Mouse (Mus musculus) forebrain, embryonic 14.5 days (tissue): ENCODE results near the gene Asic2. TPM values are rescaled to one million over a fixed set of nuclear protein-coding genes. Genes with fewer than 3 reads are reported as not detected.

Experiments
- ATAC-seq: fragments of 200-750 bp; cut with Nextera tagmentation; 2 replicates; pipeline ENCODE4 v1.8.0; 2017; ENCODE audit warnings: mild to moderate bottlenecking, moderate library complexity
- DNase-seq: peaks from one replicate; pipeline ENCODE4 v3.0.0-alpha.2; 2015; ENCODE audit warnings: low spot score
- H3K27ac ChIP-seq: fragments of 300-500 bp; sonication (generic); 2 replicates; pipeline ENCODE4 v1.5.1; 2014; ENCODE audit warnings: low read depth, mild to moderate bottlenecking, control low read depth, low read length, moderate library complexity
- H3K27me3 ChIP-seq: fragments of 300-500 bp; sonication (generic); replicated peaks from 2 replicates; pipeline ENCODE4 v1.6.1; 2014; ENCODE audit warnings: low read length, control low read depth, mixed read lengths; ENCODE audit not compliant: control insufficient read depth, insufficient read depth
- H3K36me3 ChIP-seq: fragments of 300-500 bp; sonication (generic); 2 replicates; pipeline ENCODE4 v1.6.1; 2014; ENCODE audit warnings: low read length, control low read depth; ENCODE audit not compliant: control insufficient read depth, insufficient read depth
- H3K4me1 ChIP-seq: fragments of 300-500 bp; sonication (generic); 2 replicates; pipeline ENCODE4 v1.6.1; 2014; ENCODE audit warnings: antibody characterized with exemption, low read length, control low read depth; ENCODE audit not compliant: control insufficient read depth, insufficient read depth
- H3K4me2 ChIP-seq: fragments of 300-500 bp; sonication (generic); 2 replicates; pipeline ENCODE4 v1.6.1; 2014; ENCODE audit warnings: mild to moderate bottlenecking, control low read depth, low read length
- H3K4me3 ChIP-seq: fragments of 300-500 bp; sonication (generic); 2 replicates; pipeline ENCODE4 v1.5.1; 2014; ENCODE audit warnings: low read depth, low read length, control low read depth
- H3K9ac ChIP-seq: fragments of 300-500 bp; sonication (generic); 2 replicates; pipeline ENCODE4 v1.6.1; 2014; ENCODE audit warnings: mild to moderate bottlenecking, low read length, control low read depth, moderate library complexity
- H3K9me3 ChIP-seq: fragments of 300-500 bp; sonication (generic); replicated peaks from 2 replicates; pipeline ENCODE4 v1.6.1; 2016; ENCODE audit warnings: low read length, control low read depth, mixed read lengths; ENCODE audit not compliant: control insufficient read depth
- WGBS: fragments of 180-500 bp; shearing (Covaris S2); extraction: QIAGEN DNeasy Blood & Tissue Kit; methylation state at CpG from one replicate; pipeline ENCODE4 v1.1.7; 2014; 5-methylcytosine and 5-hydroxymethylcytosine counted together
- polyA plus RNA-seq: library from polyadenylated mRNA; unstranded; fragments of >200 nt; fragmentation: Nextera tagmentation; extraction: Ambion mirVana; gene quantifications from 2 replicates; pipeline ENCODE4 v1.2.1, GENCODE M21; 2014

Gene Asic2
- polyA plus RNA-seq, 1 experiment from 2014 or later, result 3.8 TPM

DNA sequence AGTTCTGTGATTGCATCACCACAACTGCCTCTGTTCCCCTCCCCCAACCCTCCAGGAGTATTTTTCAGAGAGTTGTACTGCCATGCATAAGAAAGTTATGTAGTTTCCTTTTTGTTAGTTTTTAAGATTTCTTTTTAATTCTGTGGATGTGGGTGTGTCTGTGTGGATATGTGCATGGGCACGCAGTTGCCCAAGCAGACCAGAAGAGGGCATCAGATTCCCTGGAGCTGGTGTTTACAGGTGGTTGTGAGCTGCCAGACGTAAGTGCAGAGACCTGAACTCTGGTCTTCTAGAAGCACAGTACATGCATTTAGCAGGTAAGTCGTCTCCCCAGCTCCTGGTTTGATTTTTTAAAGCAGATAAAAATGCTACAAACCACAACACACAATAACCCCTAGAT, 322.7 kb downstream of the Asic2 start:
- Histone ChIP-seq H3K9ac (no peak overlapping the region), H3K27ac (no peak overlapping the region), H3K27me3 (no peaks in the 10 kb centered on the region), H3K9me3 (no peaks in the 10 kb centered on the region), H3K4me2 (no peak overlapping the region), H3K36me3 (no peaks in the 10 kb centered on the region), H3K4me3 (no peak overlapping the region), H3K4me1 (0 out of 2 replicates have a peak, but pooled peaks cover 3% of the 10 kb centered on the region)
- 87% methylated on average over 3 of the region's 3 CpGs for WGBS
- DNase-seq (no peak), ATAC-seq (no peak)

DNA sequence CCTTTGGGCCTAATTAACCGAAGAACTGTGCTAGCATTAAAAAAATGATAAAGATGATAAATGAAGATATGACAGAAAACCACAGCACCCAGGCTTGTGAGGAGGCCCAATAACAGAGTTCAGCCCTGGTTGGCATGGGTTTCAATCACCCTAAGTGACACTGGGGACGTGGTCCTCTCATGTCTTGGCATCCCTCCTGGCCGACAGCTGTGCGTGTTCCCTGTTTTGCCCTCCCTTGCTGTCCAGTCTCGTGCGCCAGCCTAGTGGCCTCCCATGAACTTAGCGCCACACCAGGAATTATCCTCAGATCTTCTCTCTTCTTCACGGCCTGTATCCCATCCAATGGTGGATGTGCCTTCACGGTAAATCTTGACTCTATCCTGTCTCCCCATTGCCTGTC, 331.9 kb downstream of the Asic2 start:
- no peaks in the 10 kb centered on the region for H3K36me3 ChIP-seq
- ATAC-seq, result no peak
- H3K27me3 ChIP-seq, result no peaks in the 10 kb centered on the region
- no peak overlapping the region for H3K9ac ChIP-seq
- no peak overlapping the region for H3K27ac ChIP-seq
- H3K4me1 ChIP-seq, result no peaks in the 10 kb centered on the region; the same call in 1 of the 2 replicates
- DNase-seq, result no peak
- no peaks in the 10 kb centered on the region for H3K9me3 ChIP-seq
- no peak overlapping the region for H3K4me2 ChIP-seq
- no peak overlapping the region for H3K4me3 ChIP-seq
- WGBS, result 94% methylated on average over 9 of the region's 9 CpGs

DNA sequence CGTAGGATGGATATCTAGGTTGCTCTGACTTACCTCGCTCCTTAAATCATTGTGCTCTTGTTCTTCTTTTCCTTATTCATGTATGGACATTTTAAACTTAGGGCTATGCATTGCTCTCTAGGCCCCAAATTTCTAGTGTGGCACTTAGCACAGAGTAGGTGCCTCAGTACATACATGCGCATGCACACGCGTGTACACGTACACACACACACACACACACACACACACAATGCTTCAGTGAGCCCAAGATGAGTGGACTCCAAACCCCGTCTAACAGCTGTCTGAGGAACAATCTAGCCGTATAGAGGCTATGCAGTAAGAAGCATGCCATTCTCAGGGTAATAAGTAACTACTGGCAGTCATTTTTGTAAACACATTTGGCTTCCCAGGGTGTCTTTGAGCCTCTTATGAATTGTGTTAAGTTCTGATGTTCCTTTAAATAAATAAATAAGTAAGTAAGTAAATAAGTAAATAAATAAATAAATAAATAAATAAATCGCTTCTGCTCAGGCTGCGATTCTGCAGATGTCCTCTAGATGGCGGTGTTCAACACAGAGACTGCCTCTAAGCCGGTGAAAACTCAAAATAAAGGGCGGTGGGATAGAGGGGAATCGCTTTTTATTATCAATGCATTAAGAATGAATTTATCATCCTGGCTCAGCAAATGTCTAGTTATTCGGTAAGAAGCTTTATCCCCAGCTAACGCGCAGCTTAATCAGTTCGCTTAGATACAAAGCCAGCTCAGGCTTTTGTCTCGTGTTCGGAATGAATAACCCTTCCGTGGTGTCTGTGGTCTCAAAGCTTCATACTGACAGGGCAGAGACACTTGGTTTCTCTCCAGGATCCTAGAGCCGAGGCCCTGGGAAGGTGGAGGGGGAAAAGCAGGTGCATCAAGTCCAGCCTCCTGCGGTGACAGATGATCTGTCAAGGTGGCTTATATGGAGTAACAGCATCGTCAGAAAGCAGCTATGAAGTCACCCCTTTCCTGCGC, 333.6 kb downstream of the Asic2 start:
- DNase-seq (peak; percentile 92), ATAC-seq (peak; percentile 67)
- H3K4me2 ChIP-seq, result peak overlapping the region; percentile 34; the same call in 1 of the 2 replicates
- H3K4me3 ChIP-seq, result 0 out of 2 replicates have a peak overlapping the region, but pooled peaks have one; percentile 2
- no peaks in the 10 kb centered on the region for H3K9me3 ChIP-seq
- H3K9ac ChIP-seq, result peak overlapping the region; percentile 17; the same call in 1 of the 2 replicates
- H3K36me3 ChIP-seq, result no peaks in the 10 kb centered on the region
- no peaks in the 10 kb centered on the region for H3K27me3 ChIP-seq
- no peaks in the 10 kb centered on the region; the same call in 1 of the 2 replicates for H3K4me1 ChIP-seq
- H3K27ac ChIP-seq, result no peak overlapping the region
- WGBS, result 46% methylated on average over 25 of the region's 25 CpGs

DNA sequence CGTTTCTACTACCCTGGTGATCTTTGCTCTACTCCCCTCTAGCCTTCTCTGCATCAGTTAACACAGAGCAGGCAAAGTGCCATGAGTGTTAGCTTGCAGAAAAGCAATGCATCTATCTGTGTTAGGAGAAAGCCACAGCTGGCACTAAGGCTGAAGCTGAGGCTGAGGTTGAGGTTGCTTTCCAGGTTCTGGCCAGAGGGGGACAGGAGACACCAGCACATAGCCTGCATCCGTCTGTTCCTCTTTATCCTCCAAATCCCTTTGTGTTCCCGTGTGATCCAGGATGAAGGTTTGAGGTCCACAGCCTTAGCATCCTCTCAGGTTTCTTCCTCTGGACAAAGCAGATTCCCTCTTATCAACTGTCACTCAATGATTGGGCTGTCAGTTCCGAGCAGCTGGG, 343.1 kb downstream of the Asic2 start:
- no peak for DNase-seq

DNA sequence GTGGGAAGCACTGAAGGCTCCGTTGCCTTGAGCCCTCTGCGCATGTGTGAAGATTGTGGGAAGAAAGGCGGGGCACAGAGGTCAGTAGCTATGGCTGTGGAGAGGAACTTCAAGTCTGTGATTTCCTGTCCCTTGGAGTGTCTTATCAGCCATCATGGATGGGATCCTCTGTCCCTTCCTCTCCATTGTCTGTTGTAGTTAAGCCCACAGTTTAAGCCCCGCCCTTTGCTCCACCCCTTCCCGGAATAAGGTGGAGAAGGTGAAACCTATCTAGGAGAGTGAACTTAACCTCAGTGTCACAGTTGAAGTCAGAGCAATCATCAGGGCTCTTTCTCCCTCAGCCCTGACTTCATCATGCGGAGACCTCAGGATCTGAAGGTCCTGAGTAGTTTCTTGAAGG, 347.7 kb downstream of the Asic2 start:
- Histone ChIP-seq H3K4me1 (no peaks in the 10 kb centered on the region), H3K27me3 (no peaks in the 10 kb centered on the region), H3K4me3 (no peak overlapping the region), H3K27ac (no peak overlapping the region), H3K36me3 (no peaks in the 10 kb centered on the region), H3K9me3 (no peaks in the 10 kb centered on the region), H3K9ac (no peak overlapping the region), H3K4me2 (no peak overlapping the region)
- DNase-seq (no peak), ATAC-seq (no peak)
- WGBS, result 70% methylated on average over 6 of the region's 6 CpGs

More for the DNA sequence above, 343.1 kb downstream of the Asic2 start:
- H3K4me2 ChIP-seq, result no peak overlapping the region
- H3K36me3 ChIP-seq, result no peaks in the 10 kb centered on the region
- 62% methylated on average over 4 of the region's 4 CpGs for WGBS
- no peaks in the 10 kb centered on the region for H3K4me1 ChIP-seq
- no peaks in the 10 kb centered on the region for H3K9me3 ChIP-seq
- no peak overlapping the region for H3K4me3 ChIP-seq
- no peak overlapping the region for H3K27ac ChIP-seq
- ATAC-seq, result no peak
- H3K27me3 ChIP-seq, result no peaks in the 10 kb centered on the region
- no peak overlapping the region for H3K9ac ChIP-seq

DNA sequence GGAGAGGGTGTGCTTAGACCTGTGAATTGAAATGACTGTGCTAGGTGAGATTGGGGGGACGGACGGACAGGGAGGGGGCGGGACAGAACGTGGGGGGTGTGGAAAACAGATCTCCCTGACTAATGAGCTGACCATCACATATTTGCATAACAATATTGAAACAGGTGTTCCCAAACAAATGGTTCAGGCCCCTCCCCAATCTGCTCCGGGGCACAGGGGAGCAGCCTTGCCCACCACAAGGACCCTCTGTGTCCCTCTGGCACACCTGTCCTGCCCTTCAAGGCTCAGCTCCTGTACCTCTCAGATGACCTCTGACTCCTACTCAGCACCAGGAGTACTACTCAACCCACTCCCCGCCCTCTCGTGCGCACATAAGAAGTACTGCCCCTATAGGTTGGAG, 351.8 kb downstream of the Asic2 start:
- WGBS, result 84% methylated on average over 8 of the region's 8 CpGs

DNA sequence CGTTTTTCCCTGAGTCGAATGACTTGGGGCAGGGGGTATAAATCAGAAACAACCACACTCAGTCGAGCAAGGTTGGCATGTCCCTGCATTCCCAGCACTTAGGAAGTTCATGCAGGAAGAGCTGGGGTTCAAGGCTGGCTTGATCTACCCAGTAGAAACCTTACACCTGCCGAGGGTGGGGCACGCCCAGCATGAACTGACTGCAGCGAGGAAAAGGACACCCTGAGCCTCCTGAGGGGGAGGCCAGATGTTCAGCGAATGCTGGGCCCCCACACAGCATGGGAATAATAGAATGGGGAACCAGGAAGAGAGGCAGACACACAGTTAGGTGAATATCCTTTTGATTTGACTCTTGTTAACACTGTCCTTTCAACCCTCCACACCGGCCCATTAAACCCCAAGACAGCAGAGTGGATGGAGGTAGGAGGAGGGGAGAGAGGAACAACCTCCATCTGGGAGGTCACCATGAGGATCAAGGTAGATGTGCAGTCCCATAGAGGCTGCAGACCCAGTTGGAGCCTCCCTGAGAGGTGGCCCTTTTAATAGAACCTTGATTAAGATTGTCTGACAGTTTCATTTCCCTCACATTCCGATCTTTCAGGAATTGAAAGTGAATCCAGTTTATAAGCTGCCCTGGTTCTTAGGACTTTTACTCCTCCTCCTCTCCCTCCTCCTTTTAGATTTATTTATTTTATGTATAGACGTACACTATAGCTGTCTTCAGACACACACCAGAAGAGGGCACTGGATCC, 354.2 kb downstream of the Asic2 start:
- Histone ChIP-seq H3K4me1 (peaks cover 15% of the 10 kb centered on the region), H3K4me3 (peak overlapping the region; percentile 15; the same call in 1 of the 2 replicates), H3K27ac (no peak overlapping the region), H3K9ac (peak overlapping the region; percentile 26; the same call in 1 of the 2 replicates), H3K9me3 (no peaks in the 10 kb centered on the region; the same call in 1 of the 2 replicates), H3K27me3 (no peaks in the 10 kb centered on the region), H3K4me2 (peak overlapping the region; percentile 53), H3K36me3 (no peaks in the 10 kb centered on the region)
- WGBS, result 33% methylated on average over 10 of the region's 10 CpGs
- ATAC-seq (no peak), DNase-seq (no peak)

More for the DNA sequence above, 351.8 kb downstream of the Asic2 start:
- Histone ChIP-seq H3K36me3 (no peaks in the 10 kb centered on the region), H3K4me1 (peaks cover 15% of the 10 kb centered on the region), H3K27me3 (no peaks in the 10 kb centered on the region), H3K4me3 (no peak overlapping the region), H3K9ac (no peak overlapping the region), H3K27ac (no peak overlapping the region), H3K4me2 (no peak overlapping the region), H3K9me3 (no peaks in the 10 kb centered on the region)
- DNase-seq (no peak), ATAC-seq (no peak)

DNA sequence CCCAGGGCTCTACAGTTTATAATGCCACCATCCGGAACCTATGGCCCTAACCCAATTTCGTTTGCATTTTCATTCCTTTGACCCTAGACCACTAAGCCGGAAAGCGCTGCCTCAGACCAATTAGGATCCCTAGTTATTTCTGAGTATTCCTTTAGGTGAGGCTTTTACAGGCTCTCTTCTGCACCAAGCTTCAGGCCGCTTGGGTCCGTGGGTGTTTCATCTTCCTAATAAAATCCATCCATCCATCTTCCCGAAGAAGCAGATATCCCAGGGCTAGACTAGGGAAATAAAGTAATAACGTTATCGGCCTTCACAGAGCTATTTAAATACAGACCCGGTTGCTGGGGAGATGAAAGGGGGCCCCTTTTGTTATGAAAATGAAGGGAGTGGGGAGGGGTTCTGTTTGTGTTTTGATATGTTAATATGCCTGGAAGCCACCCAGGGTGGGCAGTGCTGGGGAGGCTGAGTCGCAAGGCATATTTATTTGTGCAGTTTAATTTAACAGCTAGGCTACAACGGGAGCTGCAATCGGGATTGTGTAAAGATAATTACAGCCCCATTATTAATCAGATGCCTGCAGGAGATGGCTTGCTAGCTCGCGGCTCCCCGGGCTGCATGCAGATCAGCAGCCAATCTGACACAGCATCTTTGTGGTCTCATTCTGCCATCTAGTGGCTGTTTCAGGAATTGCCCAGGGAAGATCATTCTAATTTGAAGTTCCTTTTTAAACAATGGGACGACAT, 355.3 kb downstream of the Asic2 start:
- Histone ChIP-seq H3K4me1 (peaks cover 15% of the 10 kb centered on the region), H3K4me2 (peak overlapping the region; percentile 53), H3K36me3 (no peaks in the 10 kb centered on the region), H3K9ac (peak overlapping the region; percentile 26), H3K27ac (peak overlapping the region; percentile 93), H3K9me3 (no peaks in the 10 kb centered on the region; the same call in 1 of the 2 replicates), H3K27me3 (no peaks in the 10 kb centered on the region), H3K4me3 (peak overlapping the region; percentile 19)
- DNase-seq (peak; percentile 98), ATAC-seq (peak; percentile 92)
- 0% methylated on average over 17 of the region's 17 CpGs for WGBS
